Mouse (Mus musculus) heart, embryonic 11.5 days (tissue): Measurements from ENCODE around the gene Slc11a1. TPM values are rescaled to one million over a fixed set of nuclear protein-coding genes. Genes with fewer than 3 reads are reported as not detected.

Source experiments
- ATAC-seq: fragments of 200-750 bp; cut with Nextera tagmentation; replicated peaks from 2 replicates; pipeline ENCODE4 v1.8.0; 2017; ENCODE audit warnings: moderate library complexity; ENCODE audit not compliant: insufficient number of reproducible peaks, low FRiP score, low TSS enrichment
- H3K27ac ChIP-seq: fragments of 300-500 bp; sonication (generic); 2 replicates; pipeline ENCODE4 v1.5.1; 2014; ENCODE audit warnings: mild to moderate bottlenecking, low read depth, low read length
- H3K27me3 ChIP-seq: fragments of 300-500 bp; sonication (generic); 2 replicates; pipeline ENCODE4 v1.6.1; 2014; ENCODE audit warnings: mild to moderate bottlenecking, low read length, mixed read lengths; ENCODE audit not compliant: control insufficient read depth, insufficient read depth
- H3K36me3 ChIP-seq: fragments of 300-500 bp; sonication (generic); 2 replicates; pipeline ENCODE4 v1.6.1; 2014; ENCODE audit warnings: mild to moderate bottlenecking, low read length, moderate library complexity, mixed read lengths; ENCODE audit not compliant: control insufficient read depth, insufficient read depth
- H3K4me1 ChIP-seq: fragments of 300-500 bp; sonication (generic); 2 replicates; pipeline ENCODE4 v1.6.1; 2014; ENCODE audit warnings: low read length; ENCODE audit not compliant: control insufficient read depth, insufficient read depth
- H3K4me2 ChIP-seq: fragments of 300-500 bp; sonication (generic); 2 replicates; pipeline ENCODE4 v1.6.1; 2014; ENCODE audit warnings: mild to moderate bottlenecking, moderate library complexity
- H3K4me3 ChIP-seq: fragments of 300-500 bp; sonication (generic); 2 replicates; pipeline ENCODE4 v1.5.1; 2014; ENCODE audit warnings: low read depth, low read length
- H3K9ac ChIP-seq: fragments of 300-500 bp; sonication (generic); 2 replicates; pipeline ENCODE4 v1.6.1; 2014; ENCODE audit warnings: mild to moderate bottlenecking, low read depth, low read length, moderate library complexity
- H3K9me3 ChIP-seq: fragments of 300-500 bp; sonication (generic); replicated peaks from 2 replicates; pipeline ENCODE4 v1.6.1; 2016; ENCODE audit warnings: low read length; ENCODE audit not compliant: control insufficient read depth
- WGBS: fragments of 180-500 bp; shearing (Covaris S2); extraction: QIAGEN DNeasy Blood & Tissue Kit; methylation state at CpG from one replicate; pipeline ENCODE4 v1.1.7; 2014; ENCODE audit not compliant: insufficient replicate concordance; 5-methylcytosine and 5-hydroxymethylcytosine counted together
- polyA plus RNA-seq: library from polyadenylated mRNA; unstranded; fragments of >200 nt; fragmentation: Nextera tagmentation; extraction: Ambion mirVana; gene quantifications from 2 replicates; pipeline ENCODE4 v1.2.1, GENCODE M21; 2014

The Slc11a1 gene
- polyA plus RNA-seq, 1 experiment from 2014 or later, result 1.1 TPM

DNA sequence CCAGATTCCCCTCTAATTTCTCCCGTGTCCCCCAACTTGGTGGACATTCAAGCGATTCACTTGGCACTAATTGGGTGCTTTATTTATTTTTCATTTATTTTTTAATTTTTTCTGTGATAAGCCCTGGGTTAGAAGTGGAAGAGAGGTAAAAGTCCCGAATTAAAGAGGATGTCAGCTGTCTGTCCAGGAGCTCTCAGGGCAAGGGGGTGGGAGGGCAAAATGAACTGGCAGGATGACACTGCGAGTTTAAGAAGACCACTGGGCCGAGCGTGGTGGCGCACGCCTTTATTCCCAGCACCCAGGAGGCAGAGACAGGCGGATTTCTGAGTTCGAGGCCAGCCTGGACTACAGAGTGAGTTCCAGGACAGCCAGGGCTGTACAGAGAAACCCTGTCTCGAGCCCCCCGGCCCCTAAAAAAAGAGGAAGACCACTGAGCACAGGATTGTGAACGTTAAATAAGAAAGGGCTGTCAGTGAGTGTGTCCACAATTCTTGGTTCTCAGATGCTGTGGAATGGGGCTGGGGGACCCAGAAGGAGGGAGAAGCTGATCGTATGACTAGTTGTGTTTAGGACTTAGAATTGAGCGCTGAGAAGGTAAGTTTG, 12.5 kb downstream of the Slc11a1 start:
- Histone ChIP-seq H3K4me1 (peaks cover 12% of the 10 kb centered on the region; the same call in 1 of the 2 replicates), H3K27ac (peak overlapping the region; percentile 97), H3K4me2 (peak overlapping the region; percentile 80), H3K9ac (peak overlapping the region; percentile 79; the same call in 1 of the 2 replicates), H3K4me3 (peak overlapping the region; percentile 55; the same call in 1 of the 2 replicates), H3K9me3 (no peaks in the 10 kb centered on the region), H3K36me3 (no peaks in the 10 kb centered on the region), H3K27me3 (no peaks in the 10 kb centered on the region)
- ATAC-seq, result no peak
- 57% methylated on average over 15 of the region's 15 CpGs for WGBS

DNA sequence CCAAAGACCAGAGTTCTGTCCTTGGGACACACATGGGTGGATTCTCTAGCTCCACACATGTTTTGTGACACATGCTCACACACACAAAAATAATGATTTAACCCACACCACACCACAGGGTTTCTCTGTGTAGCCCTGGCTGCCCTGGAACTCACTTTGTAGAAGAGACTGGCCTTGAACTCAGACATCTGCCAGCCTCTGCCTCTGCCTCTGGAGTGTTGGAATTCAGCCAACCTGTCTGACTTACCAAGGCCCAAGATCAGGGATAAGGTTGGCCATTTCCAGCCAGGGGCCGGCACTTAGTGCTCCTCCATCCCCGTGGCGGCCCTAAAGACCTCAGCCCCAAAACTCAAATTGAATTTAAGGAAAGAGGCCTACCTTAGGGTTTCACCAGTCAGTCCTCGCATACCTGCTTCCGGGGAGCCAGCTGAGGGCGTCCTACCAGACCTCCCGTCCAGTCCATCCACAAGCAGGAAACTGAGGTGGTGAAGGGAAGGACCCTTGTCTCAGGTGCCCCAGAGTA, 13.5 kb downstream of the Slc11a1 start:
- 78% methylated on average over 7 of the region's 7 CpGs for WGBS
- no peak for ATAC-seq
- Histone ChIP-seq H3K27ac (no peak overlapping the region), H3K4me1 (peaks cover 20% of the 10 kb centered on the region), H3K9ac (no peak overlapping the region), H3K9me3 (no peaks in the 10 kb centered on the region), H3K4me3 (no peak overlapping the region), H3K27me3 (no peaks in the 10 kb centered on the region), H3K4me2 (no peak overlapping the region), H3K36me3 (no peaks in the 10 kb centered on the region)

- ATAC-seq, result no peak
- Histone ChIP-seq H3K9ac (peak overlapping the region; percentile 99), H3K4me3 (peak overlapping the region; percentile 91), H3K4me1 (peaks cover 22% of the 10 kb centered on the region), H3K36me3 (peaks cover 13% of the 10 kb centered on the region), H3K9me3 (no peaks in the 10 kb centered on the region), H3K27me3 (no peaks in the 10 kb centered on the region), H3K27ac (peak overlapping the region; percentile 100), H3K4me2 (peak overlapping the region; percentile 76)
- 5% methylated on average over 29 of the region's 29 CpGs for WGBS
These were observed 14.9 kb downstream of the Slc11a1 start for GRCm38 (mm10) chr1:74389831-74390286.

DNA sequence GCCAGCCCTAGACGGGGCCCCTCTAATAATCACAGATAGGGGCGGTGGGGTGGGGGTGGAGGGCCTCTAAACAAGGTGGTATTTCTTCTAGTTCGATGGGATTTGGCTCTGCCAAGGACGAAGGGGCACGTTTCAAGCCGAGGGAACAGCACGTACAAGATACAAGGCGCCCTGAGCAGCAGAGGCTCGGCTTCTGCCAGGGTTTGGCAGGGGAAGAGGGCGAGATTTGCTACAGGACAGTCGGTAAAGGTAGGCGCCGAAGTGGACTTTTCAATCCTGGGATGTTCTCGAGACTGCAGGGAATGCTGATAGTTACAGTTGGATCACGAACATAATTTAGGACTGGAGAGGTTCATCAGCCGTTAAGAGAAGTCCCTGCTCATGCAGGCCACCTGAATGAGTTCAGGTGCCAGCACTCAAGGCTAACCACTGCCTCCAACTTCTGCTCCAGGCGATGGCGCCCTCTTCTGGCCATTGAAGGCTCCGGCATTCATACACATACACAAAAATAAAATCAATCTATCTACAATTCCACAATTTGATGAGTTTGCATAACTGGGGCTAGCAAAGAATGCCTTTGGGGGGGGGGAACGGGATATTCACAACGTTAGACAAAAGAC, 15.4 kb downstream of the Slc11a1 start:
- Histone ChIP-seq H3K4me1 (peaks cover 22% of the 10 kb centered on the region), H3K27ac (peak overlapping the region; percentile 100), H3K9ac (peak overlapping the region; percentile 99), H3K36me3 (peaks cover 19% of the 10 kb centered on the region), H3K27me3 (no peaks in the 10 kb centered on the region), H3K4me3 (peak overlapping the region; percentile 91), H3K9me3 (no peaks in the 10 kb centered on the region), H3K4me2 (peak overlapping the region; percentile 76)
- 6% methylated on average over 21 of the region's 21 CpGs for WGBS
- ATAC-seq, result no peak

DNA sequence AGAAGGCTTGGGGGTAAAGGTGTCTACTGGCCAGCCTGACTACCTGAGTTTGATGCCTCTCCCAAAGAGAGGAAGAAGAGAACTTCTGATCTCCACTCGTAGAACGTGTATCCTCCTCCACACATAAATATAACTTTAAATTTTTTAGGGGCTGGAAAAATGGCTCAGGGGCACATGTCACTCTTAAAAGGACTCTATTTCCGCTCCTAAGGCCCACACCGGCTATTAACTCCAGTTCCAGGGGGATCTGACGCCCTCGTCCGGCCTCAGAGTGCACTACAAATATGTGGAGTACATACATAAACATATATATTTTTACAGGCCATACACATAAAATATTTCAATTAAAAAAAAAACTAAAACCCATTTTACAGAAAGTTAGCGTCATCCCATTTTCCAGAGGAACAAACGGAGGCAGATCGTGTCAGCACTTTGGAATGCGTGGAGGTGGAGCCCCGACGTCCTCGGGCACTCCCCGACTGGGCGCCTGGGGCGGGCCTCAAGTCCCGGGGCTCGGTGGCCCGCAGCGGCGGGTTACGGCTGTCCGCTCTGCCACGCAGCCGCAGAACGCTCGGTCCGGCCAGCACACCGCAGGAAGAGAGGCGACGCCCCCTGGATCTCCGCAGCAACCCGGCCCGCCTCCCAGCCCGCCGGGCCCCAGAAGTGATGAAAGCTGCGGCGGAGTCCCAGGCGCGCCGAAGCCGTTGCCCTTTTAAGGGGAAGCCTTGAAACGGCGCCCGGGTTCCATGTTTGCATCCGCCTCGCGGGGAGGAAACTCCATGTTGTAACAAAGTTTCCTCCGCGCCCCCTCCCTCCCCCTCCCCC, 16.1 kb downstream of the Slc11a1 start, which contains the start of gene Ctdsp1:
Gene Ctdsp1 (plus strand): TSS at position 586 of the 825 bp plus-strand sequence.
- Histone ChIP-seq H3K9ac (peak within 1 kb of the TSS; percentile 99), H3K4me1 (peaks cover 22% of the 10 kb centered on the region), H3K27ac (peak within 1 kb of the TSS; percentile 100), H3K27me3 (no peaks in the 10 kb centered on the region), H3K4me2 (peak within 1 kb of the TSS; percentile 76), H3K4me3 (peak within 1 kb of the TSS; percentile 91), H3K9me3 (no peaks in the 10 kb centered on the region), H3K36me3 (peaks cover 19% of the 10 kb centered on the region)
- ATAC-seq, result peak; percentile 76
- WGBS, result 2% methylated on average over 51 of the region's 51 CpGs

DNA sequence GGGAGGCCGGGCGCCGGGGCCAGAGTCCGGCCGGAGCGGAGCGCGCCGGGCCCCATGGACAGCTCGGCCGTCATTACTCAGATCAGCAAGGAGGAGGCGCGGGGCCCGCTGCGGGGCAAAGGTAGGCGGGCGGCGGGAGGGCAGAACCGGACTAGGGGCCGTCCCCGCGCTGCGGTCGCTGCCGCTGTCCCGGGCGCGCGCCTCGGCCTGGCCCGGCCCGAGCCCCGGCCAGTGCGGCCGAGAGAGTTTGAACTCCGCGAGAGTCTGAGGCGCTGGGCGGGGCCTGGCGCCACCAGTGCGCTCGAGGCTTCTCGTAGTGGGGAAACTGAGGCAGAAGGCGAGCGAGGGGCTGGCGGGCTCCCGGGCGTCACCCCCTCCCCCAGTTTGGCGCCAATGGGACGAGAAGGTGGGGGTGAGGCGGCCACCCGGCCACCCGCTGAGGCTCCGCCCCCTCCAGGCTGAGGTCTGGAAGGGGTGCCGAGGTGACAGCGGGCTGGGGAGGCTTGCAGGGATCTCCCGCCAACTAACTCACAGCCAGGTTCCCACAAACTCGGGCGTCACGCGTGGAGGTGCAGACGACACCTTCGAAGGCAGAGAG, 16.9 kb downstream of the Slc11a1 start:
- WGBS, result under 1% methylated on average over 36 of the region's 63 CpGs
- peak overlapping the region; percentile 99 for H3K9ac ChIP-seq
- ATAC-seq, result peak; percentile 52
- no peaks in the 10 kb centered on the region for H3K27me3 ChIP-seq
- H3K27ac ChIP-seq, result peak overlapping the region; percentile 100
- H3K36me3 ChIP-seq, result peaks cover 19% of the 10 kb centered on the region
- peaks cover 22% of the 10 kb centered on the region for H3K4me1 ChIP-seq
- H3K4me2 ChIP-seq, result peak overlapping the region; percentile 76
- peak overlapping the region; percentile 91 for H3K4me3 ChIP-seq
- H3K9me3 ChIP-seq, result no peaks in the 10 kb centered on the region

DNA sequence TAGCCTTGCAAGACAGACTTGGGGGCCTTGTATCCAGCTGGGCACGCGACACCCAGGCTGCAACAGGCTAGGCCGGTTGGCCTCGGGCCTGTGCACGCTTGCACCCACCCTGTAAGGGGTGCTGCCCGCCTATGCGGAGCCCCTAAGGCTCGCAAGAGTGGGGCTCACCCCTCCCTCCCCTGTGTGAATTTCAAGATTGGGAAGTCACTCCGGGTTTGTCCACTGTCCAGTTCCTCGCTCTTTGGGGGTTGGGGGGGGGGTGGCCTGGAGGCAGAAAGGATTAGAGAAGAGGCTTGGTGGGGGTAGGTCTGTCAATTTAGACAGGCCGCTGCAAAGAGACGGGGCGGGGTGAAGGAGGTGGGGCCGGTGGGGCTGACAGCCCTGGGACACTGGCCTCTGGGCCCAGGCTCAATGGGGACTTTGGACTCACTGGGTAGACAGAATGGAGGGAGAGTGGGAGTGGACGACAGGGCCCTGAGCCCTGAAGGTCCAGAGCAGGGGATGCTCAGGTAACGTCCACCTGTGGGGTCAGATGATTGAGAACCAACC, 17.5 kb downstream of the Slc11a1 start:
- H3K9ac ChIP-seq, result peak overlapping the region; percentile 99
- H3K36me3 ChIP-seq, result peaks cover 19% of the 10 kb centered on the region
- no peaks in the 10 kb centered on the region for H3K9me3 ChIP-seq
- ATAC-seq, result no peak; the same call in 1 of the 2 replicates
- WGBS, result 1% methylated on average over 16 of the region's 16 CpGs
- peak overlapping the region; percentile 91 for H3K4me3 ChIP-seq
- no peaks in the 10 kb centered on the region for H3K27me3 ChIP-seq
- H3K27ac ChIP-seq, result peak overlapping the region; percentile 100
- H3K4me1 ChIP-seq, result peaks cover 22% of the 10 kb centered on the region
- peak overlapping the region; percentile 76 for H3K4me2 ChIP-seq

DNA sequence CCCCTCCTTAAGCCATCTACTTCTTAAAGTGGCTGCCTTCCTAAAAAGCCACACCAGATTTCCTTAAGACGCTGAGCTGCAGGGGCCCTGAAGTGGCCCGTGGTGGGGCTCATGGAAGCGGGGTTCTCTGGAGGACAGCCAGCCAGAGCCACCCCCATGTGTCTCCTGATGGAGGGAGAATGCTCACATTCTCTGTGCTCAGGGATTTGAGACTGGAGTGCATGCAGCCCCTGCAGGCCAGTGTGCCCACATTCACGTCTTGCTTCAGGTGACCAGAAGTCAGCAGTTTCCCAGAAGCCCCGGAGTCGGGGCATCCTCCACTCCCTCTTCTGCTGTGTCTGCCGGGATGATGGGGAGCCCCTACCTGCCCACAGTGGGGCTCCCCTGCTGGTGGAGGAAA, 18.0 kb downstream of the Slc11a1 start:
- Histone ChIP-seq H3K9me3 (no peaks in the 10 kb centered on the region), H3K27me3 (no peaks in the 10 kb centered on the region), H3K4me3 (peak overlapping the region; percentile 91), H3K4me2 (peak overlapping the region; percentile 76), H3K9ac (peak overlapping the region; percentile 99), H3K36me3 (peaks cover 19% of the 10 kb centered on the region), H3K4me1 (peaks cover 22% of the 10 kb centered on the region), H3K27ac (peak overlapping the region; percentile 100)
- no peak for ATAC-seq
- WGBS, result 56% methylated on average over 7 of the region's 7 CpGs
